Mouse (Mus musculus) stomach, embryonic 15.5 days (tissue): ENCODE measurements around the gene Cnot10. TPM values are rescaled to one million over a fixed set of nuclear protein-coding genes. Genes with fewer than 3 reads are reported as not detected.

Experiments
- ATAC-seq: fragments of 200-750 bp; cut with Nextera tagmentation; 2 replicates; pipeline ENCODE4 v1.8.0; 2017; ENCODE audit warnings: low read depth, moderate number of reproducible peaks, moderate TSS enrichment; ENCODE audit not compliant: insufficient read depth, low FRiP score
- H3K27ac ChIP-seq: fragments of 300-500 bp; sonication (generic); 2 replicates; pipeline ENCODE4 v1.5.1; 2015; ENCODE audit warnings: mild to moderate bottlenecking, inconsistent platforms
- H3K27me3 ChIP-seq: fragments of 300-500 bp; sonication (generic); replicated peaks from 2 replicates; pipeline ENCODE4 v1.6.1; 2015; ENCODE audit warnings: inconsistent platforms
- H3K36me3 ChIP-seq: fragments of 300-500 bp; sonication (generic); 2 replicates; pipeline ENCODE4 v1.6.1; 2015; ENCODE audit warnings: inconsistent platforms
- H3K4me1 ChIP-seq: fragments of 300-500 bp; sonication (generic); 2 replicates; pipeline ENCODE4 v1.6.1; 2015; ENCODE audit warnings: inconsistent platforms
- H3K4me2 ChIP-seq: fragments of 300-500 bp; sonication (generic); 2 replicates; pipeline ENCODE4 v1.6.1; 2015; ENCODE audit warnings: mild to moderate bottlenecking, inconsistent platforms
- H3K4me3 ChIP-seq: fragments of 300-500 bp; sonication (generic); replicated peaks from 2 replicates; pipeline ENCODE4 v1.5.1; 2015; ENCODE audit warnings: inconsistent platforms
- H3K9ac ChIP-seq: fragments of 300-500 bp; sonication (generic); 2 replicates; pipeline ENCODE4 v1.6.1; 2015; ENCODE audit warnings: inconsistent platforms
- H3K9me3 ChIP-seq: fragments of 300-500 bp; sonication (generic); 2 replicates; pipeline ENCODE4 v1.6.1; 2016; ENCODE audit warnings: inconsistent platforms
- WGBS: fragments of 180-500 bp; shearing (Covaris S2); methylation state at CpG from one replicate; pipeline ENCODE4 v1.1.7; 2015; 5-methylcytosine and 5-hydroxymethylcytosine counted together
- polyA plus RNA-seq: library from polyadenylated mRNA; unstranded; fragments of >200 nt; fragmentation: Nextera tagmentation; extraction: Ambion mirVana; gene quantifications from 2 replicates; pipeline ENCODE4 v1.2.1, GENCODE M21; 2015

The Cnot10 gene
- polyA plus RNA-seq, 1 experiment from 2014 or later, result 51.2 TPM

- WGBS, result 86% methylated on average over 5 of the region's 5 CpGs
- Histone ChIP-seq H3K36me3 (no peaks in the 10 kb centered on the region), H3K4me1 (no peaks in the 10 kb centered on the region), H3K27ac (no peak overlapping the region), H3K4me3 (no peak overlapping the region), H3K9me3 (no peaks in the 10 kb centered on the region), H3K4me2 (no peak overlapping the region), H3K9ac (no peak overlapping the region), H3K27me3 (peaks cover under 1% of the 10 kb centered on the region; the same call in 1 of the 2 replicates)
- ATAC-seq, result no peak
These were observed 71.1 kb downstream of the Cnot10 start for GRCm38 (mm10) chr9:114568682-114569474.

GRCm38 (mm10) chr9:114564667-114565066 lies 75.3 kb downstream of the Cnot10 start:
- ATAC-seq, result no peak
- H3K9me3 ChIP-seq, result no peaks in the 10 kb centered on the region
- H3K4me2 ChIP-seq, result peak overlapping the region; percentile 87
- H3K4me3 ChIP-seq, result peak overlapping the region; percentile 57
- H3K4me1 ChIP-seq, result peaks cover 11% of the 10 kb centered on the region
- peak overlapping the region; percentile 72 for H3K27ac ChIP-seq
- peaks cover 38% of the 10 kb centered on the region for H3K27me3 ChIP-seq
- no peaks in the 10 kb centered on the region for H3K36me3 ChIP-seq
- H3K9ac ChIP-seq, result no peak overlapping the region
- under 1% methylated on average over 10 of the region's 10 CpGs for WGBS

GRCm38 (mm10) chr9:114563761-114564606 lies 76.0 kb downstream of the Cnot10 start, which contains the start of gene Trim71:
Gene Trim71, minus strand, starts transcription at chr9:114564369.
- peaks cover 11% of the 10 kb centered on the region for H3K4me1 ChIP-seq
- peak within 1 kb of the TSS; percentile 57 for H3K4me3 ChIP-seq
- ATAC-seq, result peak; percentile 70; the same call in 1 of the 2 replicates
- H3K9me3 ChIP-seq, result no peaks in the 10 kb centered on the region
- WGBS, result under 1% methylated on average over 91 of the region's 91 CpGs
- H3K27ac ChIP-seq, result peak within 1 kb of the TSS; percentile 72
- H3K9ac ChIP-seq, result peak within 1 kb of the TSS; percentile 57; the same call in 1 of the 2 replicates
- H3K27me3 ChIP-seq, result peaks cover 38% of the 10 kb centered on the region
- H3K36me3 ChIP-seq, result no peaks in the 10 kb centered on the region
- peak within 1 kb of the TSS; percentile 87 for H3K4me2 ChIP-seq

GRCm38 (mm10) chr9:114562919-114563751 lies 76.8 kb downstream of the Cnot10 start:
- Histone ChIP-seq H3K4me1 (peaks cover 11% of the 10 kb centered on the region), H3K27ac (peak overlapping the region; percentile 72), H3K27me3 (peaks cover 38% of the 10 kb centered on the region), H3K9ac (peak overlapping the region; percentile 57), H3K36me3 (no peaks in the 10 kb centered on the region), H3K4me2 (peak overlapping the region; percentile 87), H3K4me3 (peak overlapping the region; percentile 57), H3K9me3 (no peaks in the 10 kb centered on the region)
- WGBS, result under 1% methylated on average over 100 of the region's 122 CpGs
- ATAC-seq, result no peak

- WGBS, result under 1% methylated on average over 87 of the region's 101 CpGs
- peak overlapping the region; percentile 57 for H3K4me3 ChIP-seq
- peaks cover 11% of the 10 kb centered on the region for H3K4me1 ChIP-seq
- H3K9me3 ChIP-seq, result no peaks in the 10 kb centered on the region
- peaks cover 38% of the 10 kb centered on the region for H3K27me3 ChIP-seq
- H3K27ac ChIP-seq, result peak overlapping the region; percentile 72
- no peak for ATAC-seq
- peak overlapping the region; percentile 57 for H3K9ac ChIP-seq
- H3K4me2 ChIP-seq, result peak overlapping the region; percentile 87
- no peaks in the 10 kb centered on the region for H3K36me3 ChIP-seq
These were observed 77.7 kb downstream of the Cnot10 start for GRCm38 (mm10) chr9:114562031-114562918.

- H3K27me3 ChIP-seq, result peaks cover 38% of the 10 kb centered on the region
- 0 out of 2 replicates have a peak overlapping the region, but pooled peaks have one; percentile 3 for H3K9ac ChIP-seq
These were observed 78.4 kb downstream of the Cnot10 start for GRCm38 (mm10) chr9:114561671-114561971.

GRCm38 (mm10) chr9:114560771-114561670 lies 79.0 kb downstream of the Cnot10 start:
- Histone ChIP-seq H3K4me1 (peaks cover 11% of the 10 kb centered on the region), H3K4me3 (peak overlapping the region; percentile 57), H3K36me3 (no peaks in the 10 kb centered on the region), H3K9ac (0 out of 2 replicates have a peak overlapping the region, but pooled peaks have one; percentile 3), H3K27me3 (peaks cover 38% of the 10 kb centered on the region), H3K4me2 (peak overlapping the region; percentile 87), H3K27ac (no peak overlapping the region), H3K9me3 (no peaks in the 10 kb centered on the region)
- ATAC-seq, result no peak
- 6% methylated on average over 36 of the region's 36 CpGs for WGBS

More at GRCm38 (mm10) chr9:114561671-114561971, 78.4 kb downstream of the Cnot10 start:
- no peak for ATAC-seq
- H3K4me1 ChIP-seq, result peaks cover 11% of the 10 kb centered on the region
- H3K4me3 ChIP-seq, result peak overlapping the region; percentile 57
- peak overlapping the region; percentile 87 for H3K4me2 ChIP-seq
- no peaks in the 10 kb centered on the region for H3K9me3 ChIP-seq
- 5% methylated on average over 12 of the region's 12 CpGs for WGBS
- no peaks in the 10 kb centered on the region for H3K36me3 ChIP-seq
- no peak overlapping the region for H3K27ac ChIP-seq

GRCm38 (mm10) chr9:114560141-114560540 lies 79.8 kb downstream of the Cnot10 start:
- no peak overlapping the region for H3K9ac ChIP-seq
- peaks cover 38% of the 10 kb centered on the region for H3K27me3 ChIP-seq
- no peaks in the 10 kb centered on the region for H3K9me3 ChIP-seq
- peak overlapping the region; percentile 87 for H3K4me2 ChIP-seq
- no peak for ATAC-seq
- H3K4me3 ChIP-seq, result peak overlapping the region; percentile 57
- H3K4me1 ChIP-seq, result peaks cover 16% of the 10 kb centered on the region
- H3K27ac ChIP-seq, result no peak overlapping the region
- 26% methylated on average over 7 of the region's 7 CpGs for WGBS
- H3K36me3 ChIP-seq, result no peaks in the 10 kb centered on the region

- Histone ChIP-seq H3K27ac (peak overlapping the region; percentile 18; the same call in 1 of the 2 replicates), H3K4me3 (no peak overlapping the region), H3K4me1 (peaks cover 11% of the 10 kb centered on the region), H3K4me2 (peak overlapping the region; percentile 31), H3K27me3 (peaks cover 20% of the 10 kb centered on the region), H3K9me3 (no peaks in the 10 kb centered on the region), H3K9ac (no peak overlapping the region), H3K36me3 (no peaks in the 10 kb centered on the region)
- ATAC-seq, result no peak
- WGBS, result 29% methylated on average over 7 of the region's 7 CpGs
These were observed 82.9 kb downstream of the Cnot10 start for GRCm38 (mm10) chr9:114557086-114557485.
